Comparison of ENCODE assay signal across 26 mouse cellular contexts in the genomic region with DNA sequence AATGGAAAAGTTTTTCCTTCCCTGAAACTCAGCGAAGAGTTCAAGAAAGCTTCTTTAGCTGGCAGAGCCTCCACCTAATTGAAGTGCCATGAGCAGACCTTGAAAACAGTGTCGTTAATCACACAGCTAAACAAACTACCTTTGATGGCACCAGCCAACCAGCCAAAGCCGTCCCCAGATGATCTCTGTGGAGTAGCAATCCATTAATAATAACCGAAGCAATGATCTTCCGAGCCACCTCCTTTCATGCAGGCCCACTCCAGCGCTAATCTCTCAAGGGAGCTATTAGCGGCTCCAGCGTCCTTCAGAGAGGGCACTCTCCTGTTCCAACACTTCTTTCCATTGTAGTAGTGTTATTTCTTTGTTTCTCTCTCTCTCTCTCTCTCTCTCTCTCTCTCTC. TPM values are rescaled to one million over a fixed set of nuclear protein-coding genes. Genes with fewer than 3 reads are reported as not detected.
DNase-seq lines count a peak whose midpoint lies in the region; ATAC-seq and TF ChIP-seq lines count a peak whose summit lies in the region.
"Had no signal": no experiment of that assay in that cellular context is flagged by ENCODE, and none has a peak within 500 bp of the region (broad histone marks: within the 10 kb centered on the region; RNA-seq: fewer than 3 reads in every experiment).

No protein-coding gene starts in this region.

- H3K9ac ChIP-seq in hindbrain, embryonic 11.5 days (ENCODE audit: low read depth, low read length), result no peak overlapping the region
- H3K9ac ChIP-seq in neural tube, embryonic 14.5 days (replicated peaks; ENCODE audit: low read depth, low read length), result no peak overlapping the region
- no peak overlapping the region for H3K9ac ChIP-seq in stomach, postnatal 0 days (ENCODE audit: low read length)
- H3K9ac ChIP-seq: embryonic facial prominence, embryonic 15.5 days; heart, embryonic 13.5 days; intestine, embryonic 15.5 days; stomach, embryonic 15.5 days had no signal

- no peaks in the 10 kb centered on the region for H3K9me3 ChIP-seq in hindbrain, embryonic 11.5 days (ENCODE audit: control insufficient read depth, low read length)
- H3K9me3 ChIP-seq in hindbrain, embryonic 10.5 days, result no peaks in the 10 kb centered on the region
- H3K9me3 ChIP-seq in neural tube, embryonic 14.5 days (ENCODE audit: control insufficient read depth, low read length), result no peaks in the 10 kb centered on the region
- no peaks in the 10 kb centered on the region for H3K9me3 ChIP-seq in stomach, postnatal 0 days (ENCODE audit: control insufficient read depth, low read length)
- H3K9me3 ChIP-seq: embryonic facial prominence, embryonic 15.5 days; heart, embryonic 13.5 days; intestine, embryonic 15.5 days; limb, embryonic 10.5 days; stomach, embryonic 15.5 days had no signal

- TF ChIP-seq EP300 in stomach, postnatal 0 days (optimal IDR thresholded peaks at IDR 0.05), result no peak

- H3K27ac ChIP-seq in hindbrain, embryonic 11.5 days (ENCODE audit: low read depth, low read length), result no peak overlapping the region
- no peak overlapping the region for H3K27ac ChIP-seq in hindbrain, embryonic 10.5 days
- H3K27ac ChIP-seq in neural tube, embryonic 14.5 days (ENCODE audit: low read depth, low read length), result no peak overlapping the region
- no peak overlapping the region for H3K27ac ChIP-seq in stomach, postnatal 0 days (replicated peaks)
- H3K27ac ChIP-seq: embryonic facial prominence, embryonic 15.5 days; heart, embryonic 13.5 days; intestine, embryonic 15.5 days; limb, embryonic 10.5 days; macrophage; stomach, embryonic 15.5 days had no signal

- ATAC-seq in hindbrain, embryonic 11.5 days (ENCODE audit: low FRiP score), result no peak
- peak; percentile 44; the same call in 1 of the 2 replicates for ATAC-seq in neural tube, embryonic 14.5 days (ENCODE audit: low read depth)
- ATAC-seq in stomach, postnatal 0 days (ENCODE audit: low FRiP score, low TSS enrichment), result no peak
- ATAC-seq: forebrain, embryonic 14.5 days; hindbrain, embryonic 16.5 days; intestine, embryonic 15.5 days had no signal

- no peak overlapping the region for H3K4me2 ChIP-seq in hindbrain, embryonic 11.5 days (replicated peaks; ENCODE audit: low read depth, low read length)
- no peak overlapping the region for H3K4me2 ChIP-seq in neural tube, embryonic 14.5 days (ENCODE audit: low read depth, low read length)
- no peak overlapping the region for H3K4me2 ChIP-seq in stomach, postnatal 0 days (replicated peaks; ENCODE audit: low read depth)
- H3K4me2 ChIP-seq: embryonic facial prominence, embryonic 15.5 days; heart, embryonic 13.5 days; intestine, embryonic 15.5 days; stomach, embryonic 15.5 days had no signal

- H3K4me1 ChIP-seq in hindbrain, embryonic 11.5 days (replicated peaks; ENCODE audit: control insufficient read depth, insufficient read depth, low read length), result no peaks in the 10 kb centered on the region
- H3K4me1 ChIP-seq in hindbrain, embryonic 10.5 days (replicated peaks), result no peaks in the 10 kb centered on the region
- H3K4me1 ChIP-seq in neural tube, embryonic 14.5 days (ENCODE audit: control insufficient read depth, insufficient read depth, low read length), result no peaks in the 10 kb centered on the region
- H3K4me1 ChIP-seq in stomach, postnatal 0 days (replicated peaks; ENCODE audit: control insufficient read depth, insufficient read depth), result no peaks in the 10 kb centered on the region
- H3K4me1 ChIP-seq: embryonic facial prominence, embryonic 15.5 days; heart, embryonic 13.5 days; intestine, embryonic 15.5 days; stomach, embryonic 15.5 days had no signal

- no peak for TF ChIP-seq CTCF in stomach, postnatal 0 days (IDR thresholded peaks at IDR 0.05; ENCODE audit: low read depth)

- H3K36me3 ChIP-seq in hindbrain, embryonic 11.5 days (ENCODE audit: control insufficient read depth, insufficient read depth, low read length), result no peaks in the 10 kb centered on the region
- no peaks in the 10 kb centered on the region for H3K36me3 ChIP-seq in hindbrain, embryonic 10.5 days
- no peaks in the 10 kb centered on the region for H3K36me3 ChIP-seq in neural tube, embryonic 14.5 days (ENCODE audit: control insufficient read depth, insufficient read depth, low read length)
- no peaks in the 10 kb centered on the region for H3K36me3 ChIP-seq in stomach, postnatal 0 days (ENCODE audit: control insufficient read depth, insufficient read depth, low read length)
- H3K36me3 ChIP-seq: embryonic facial prominence, embryonic 15.5 days; heart, embryonic 13.5 days; intestine, embryonic 15.5 days; limb, embryonic 10.5 days; stomach, embryonic 15.5 days had no signal

- no peaks in the 10 kb centered on the region for H3K27me3 ChIP-seq in hindbrain, embryonic 11.5 days (ENCODE audit: control insufficient read depth, insufficient read depth, low read length)
- H3K27me3 ChIP-seq in hindbrain, embryonic 10.5 days (ENCODE audit: insufficient read depth, poor library complexity, severe bottlenecking), result no peaks in the 10 kb centered on the region
- 0 out of 2 replicates have a peak, but pooled peaks cover 2% of the 10 kb centered on the region for H3K27me3 ChIP-seq in neural tube, embryonic 14.5 days (ENCODE audit: control insufficient read depth, insufficient read depth, low read length)
- no peaks in the 10 kb centered on the region for H3K27me3 ChIP-seq in stomach, postnatal 0 days (ENCODE audit: control insufficient read depth, insufficient read depth, low read length)
- H3K27me3 ChIP-seq: embryonic facial prominence, embryonic 15.5 days; heart, embryonic 13.5 days; intestine, embryonic 15.5 days; stomach, embryonic 15.5 days had no signal

- peak; percentile 12 for DNase-seq in adrenal gland, postnatal 10 days
- DNase-seq in adrenal gland, postnatal 25 days, result no peak
- DNase-seq in hindbrain, embryonic 11.5 days (ENCODE audit: low spot score), result peak; percentile 10
- no peak for DNase-seq in hindbrain, embryonic 10.5 days (ENCODE audit: low spot score)
- no peak for DNase-seq in neural tube, embryonic 10.5 days (ENCODE audit: extremely low spot score, low spot score)
- DNase-seq in retina, postnatal 1 day, result peak; percentile 26
- DNase-seq in stomach, postnatal 0 days (ENCODE audit: low spot score), result no peak
- DNase-seq: cerebellum, adult 11 months; cerebellum, postnatal 10 days; kidney, adult 8-10 months; kidney, postnatal 10 days; liver; right cerebral cortex, adult 18-20 months; right cerebral cortex, postnatal 4 days; thymus, adult 18-20 months; thymus, postnatal 36 days had no signal

- WGBS in hindbrain, embryonic 11.5 days, result 54% methylated on average over 8 of the region's 8 CpGs
- WGBS in hindbrain, embryonic 10.5 days, result 58% methylated on average over 8 of the region's 8 CpGs
- 27% methylated on average over 8 of the region's 8 CpGs for WGBS in neural tube, embryonic 14.5 days
- WGBS in stomach, postnatal 0 days, result 33% methylated on average over 8 of the region's 8 CpGs

- H3K4me3 ChIP-seq in hindbrain, embryonic 11.5 days (ENCODE audit: low read depth, low read length), result no peak overlapping the region
- no peak overlapping the region for H3K4me3 ChIP-seq in hindbrain, embryonic 10.5 days
- H3K4me3 ChIP-seq in neural tube, embryonic 14.5 days (ENCODE audit: low read depth, low read length), result no peak overlapping the region
- H3K4me3 ChIP-seq in stomach, postnatal 0 days (ENCODE audit: low read depth, low read length), result no peak overlapping the region
- H3K4me3 ChIP-seq: embryonic facial prominence, embryonic 15.5 days; heart, embryonic 13.5 days; intestine, embryonic 15.5 days; limb, embryonic 10.5 days; stomach, embryonic 15.5 days had no signal

RNA-seq across cellular contexts. Expression of gene Ccdc39, which starts 43.3 kb away (rescaled TPM):
- 1 to 10 TPM in 1 of 2 experiments, under 1 TPM in 1; 0.96 to 1.8 TPM for total RNA-seq in adrenal gland, postnatal 10 days (2021)
- 1.8 and 2.5 TPM in 2 replicates for total RNA-seq in adrenal gland, postnatal 25 days (2021)
- 11.5 and 13.5 TPM in 2 replicates for polyA plus RNA-seq in hindbrain, embryonic 11.5 days (2014; fragmentation: Nextera tagmentation; extraction: Ambion mirVana)
- polyA plus RNA-seq in hindbrain, embryonic 10.5 days (2016; fragmentation: Nextera tagmentation; extraction: Ambion mirVana), result 6.8 and 8.3 TPM in 2 replicates
- polyA plus RNA-seq in neural tube, embryonic 14.5 days (2014; fragmentation: Nextera tagmentation; extraction: Ambion mirVana), result 12.7 and 18.5 TPM in 2 replicates
- 0.65 and 0.80 TPM in 2 replicates for polyA plus RNA-seq in stomach, postnatal 0 days (2015; fragmentation: Nextera tagmentation; extraction: Ambion mirVana)
- total RNA-seq: granulocyte monocyte progenitor cell, adult 5-6 weeks had no signal

Comparison
In these comparisons a context has a peak if more than half of its experiments do, and no peak if none do; other contexts are left out.
1. DNase-seq: peak in adrenal gland, postnatal 10 days (single experiment), hindbrain, embryonic 11.5 days (single experiment) and retina, postnatal 1 day (single experiment); none in adrenal gland, postnatal 25 days (single experiment), hindbrain, embryonic 10.5 days (single experiment), neural tube, embryonic 10.5 days (single experiment) and stomach, postnatal 0 days (single experiment).